In genomic region chr2:84513281-84513680, GRCm38 (mm10) we compare ENCODE assay signal across 17 mouse cellular contexts. TPM values are rescaled to one million over a fixed set of nuclear protein-coding genes. Genes with fewer than 3 reads are reported as not detected.
DNase-seq lines count a peak whose midpoint lies in the region.
"Had no signal": no experiment of that assay in that cellular context is flagged by ENCODE, and none has a peak within 500 bp of the region (broad histone marks: within the 10 kb centered on the region; RNA-seq: fewer than 3 reads in every experiment).

No protein-coding gene starts in this region.

- DNase-seq in heart, adult 11 months = peak; percentile 68
- DNase-seq in heart, postnatal 4 days = no peak
- peak; percentile 73 for DNase-seq in heart, embryonic 10.5 days (ENCODE audit: low spot score)
- DNase-seq in heart, adult 18-20 months = no peak
- DNase-seq: adrenal gland, adult 2 months; adrenal gland, adult 8-10 months; adrenal gland, postnatal 10 days; adrenal gland, postnatal 14 days; adrenal gland, postnatal 25 days; adrenal gland, postnatal 36 days; B cell, adult 2 months; cerebellum, adult 11 months; cerebellum, adult 11-12 months; cerebellum, adult 18-20 months had no signal

- 79% methylated on average over 3 of the region's 3 CpGs for WGBS in heart, embryonic 10.5 days

- no peak overlapping the region for H3K4me3 ChIP-seq in heart, embryonic 10.5 days

- H3K4me1 ChIP-seq in heart, embryonic 10.5 days = no peaks in the 10 kb centered on the region

- no peaks in the 10 kb centered on the region for H3K9me3 ChIP-seq in heart, embryonic 10.5 days
- H3K9me3 ChIP-seq: G1E had no signal

- H3K27ac ChIP-seq in heart, embryonic 10.5 days = no peak overlapping the region

- no peaks in the 10 kb centered on the region for H3K27me3 ChIP-seq in heart, embryonic 10.5 days (ENCODE audit: insufficient read depth, poor library complexity, severe bottlenecking)
- H3K27me3 ChIP-seq: CH12.LX, Patski had no signal

- H3K36me3 ChIP-seq in heart, embryonic 10.5 days = 0 out of 2 replicates have a peak, but pooled peaks cover 3% of the 10 kb centered on the region

RNA-seq across cellular contexts. Expression of gene Tfpi, which starts 36.7 kb away (rescaled TPM):
- total RNA-seq in heart, postnatal 4 days (2021) = 10 to 100 TPM; 62.0 to 64.4 TPM
- 56.5 and 68.8 TPM in 2 replicates for polyA plus RNA-seq in heart, embryonic 10.5 days (2016; fragmentation: Nextera tagmentation; extraction: Ambion mirVana)
- 10 to 100 TPM; 48.7 to 70.1 TPM for total RNA-seq in heart, adult 18-20 months (2021)

Comparison
In these comparisons a context has a peak if more than half of its experiments do, and no peak if none do; other contexts are left out.
1. DNase-seq: peak in heart, adult 11 months (single experiment) and heart, embryonic 10.5 days (single experiment); none in heart, postnatal 4 days (single experiment) and heart, adult 18-20 months (0 of 2).